Mouse (Mus musculus) heart, adult 2 months (tissue): ENCODE results near the gene Ak5. TPM values are rescaled to one million over a fixed set of nuclear protein-coding genes. Genes with fewer than 3 reads are reported as not detected.

ENCODE experiments used
- DNase-seq, 2 experiments: peaks; one replicate each; pipeline ENCODE4 v3.0.0; 2021
- H3K27ac ChIP-seq: fragments of 200-600 bp; 2 replicates; pipeline ENCODE4 v1.8.1; 2022
- H3K27me3 ChIP-seq: fragments of 200-500 bp; 2 replicates; pipeline ENCODE4 v1.6.1; 2012; ENCODE audit warnings: mild to moderate bottlenecking, low read length, inconsistent platforms, mixed read lengths; ENCODE audit not compliant: control insufficient read depth, insufficient read depth
- H3K36me3 ChIP-seq: fragments of 200-500 bp; 2 replicates; pipeline ENCODE4 v1.6.1; 2012; ENCODE audit warnings: low read length, inconsistent platforms; ENCODE audit not compliant: control insufficient read depth, insufficient read depth
- H3K4me1 ChIP-seq: fragments of 200-500 bp; 2 replicates; pipeline ENCODE4 v1.6.1; 2011; ENCODE audit warnings: low read length; ENCODE audit not compliant: control insufficient read depth, insufficient read depth
- H3K4me3 ChIP-seq: fragments of 200-600 bp; 2 replicates; pipeline ENCODE4 v1.8.1; 2022
- H3K79me2 ChIP-seq: fragments of 200-500 bp; replicated peaks from 2 replicates; pipeline ENCODE4 v1.6.1; 2012; ENCODE audit warnings: mild to moderate bottlenecking, inconsistent platforms, low read length, moderate library complexity, mixed read lengths; ENCODE audit not compliant: control insufficient read depth, insufficient read depth
- H3K9ac ChIP-seq: fragments of 200-500 bp; 2 replicates; pipeline ENCODE4 v1.6.1; 2012; ENCODE audit warnings: low read depth, mild to moderate bottlenecking, control low read depth, inconsistent platforms, low read length, mixed read lengths
- CTCF ChIP-seq: fragments of 200-600 bp; IDR thresholded peaks from 2 replicates; pipeline ENCODE4 v1.8.1; 2022; ENCODE audit warnings: antibody characterized with exemption, mild to moderate bottlenecking, moderate library complexity
- EP300 ChIP-seq: fragments of 200-500 bp; IDR thresholded peaks from 2 replicates; pipeline ENCODE4 v1.6.1; 2011; ENCODE audit warnings: low read depth, low read length, control low read depth; ENCODE audit not compliant: insufficient read depth
- POLR2A ChIP-seq: fragments of 200-500 bp; IDR thresholded peaks from 2 replicates; pipeline ENCODE4 v1.6.1; 2011; ENCODE audit warnings: mild to moderate bottlenecking, low read depth, low read length, control low read depth; ENCODE audit not compliant: insufficient read depth
- WGBS: fragments of 180-500 bp; shearing (Covaris S2); methylation state at CpG from one replicate; pipeline ENCODE4 v1.1.7; 2018; 5-methylcytosine and 5-hydroxymethylcytosine counted together
- intact Hi-C: fragments of 180-260 bp; cut with DNase I; formaldehyde crosslinking; loops from one replicate; pipeline ENCODE4 v1.15.1; 2025
- long read RNA-seq: library from polyadenylated mRNA; stranded (forward); transcript quantifications from one replicate; pipeline ENCODE4 v2.0.0, GENCODE M21; 2021
- polyA plus RNA-seq: library from polyadenylated mRNA; depleted of rRNA; stranded (reverse); fragments of >200 nt; gene quantifications from 2 replicates; pipeline ENCODE4 v1.2.3, GENCODE M21; 2012; rRNA removed
- total RNA-seq, 2 experiments: library from RNA; stranded (reverse); gene quantifications; 2 replicates each; pipeline ENCODE4 v1.2.3; 2021

Gene Ak5
- total RNA-seq: not detected
- polyA plus RNA-seq: 0.06 and 0.45 TPM in 2 replicates
- long read RNA-seq: 0 reads

DNA sequence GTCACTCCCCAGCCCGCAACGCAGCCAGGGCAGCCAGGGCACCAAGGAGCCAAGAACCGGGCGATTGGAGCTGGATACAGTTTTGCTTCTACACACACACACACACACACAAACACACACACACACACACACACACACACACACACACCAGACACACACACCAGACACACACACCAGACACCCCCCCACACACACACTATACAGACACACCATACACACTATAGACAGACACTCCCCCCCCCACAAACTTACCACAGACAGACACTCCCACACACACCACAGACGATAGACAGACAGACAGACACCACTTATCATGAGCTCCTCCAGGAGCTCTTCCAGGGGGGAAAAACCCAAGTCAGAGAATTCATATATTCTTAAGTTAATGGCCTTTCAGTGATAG is at the start of gene Ak5:
Ak5 (minus strand) TSS at position 122 of the 400 bp plus-strand sequence.
- Histone ChIP-seq H3K9ac (no peak within 1 kb of the TSS), H3K4me3 (no peak within 1 kb of the TSS), H3K27ac (no peak within 1 kb of the TSS), H3K36me3 (no peaks in the 10 kb centered on the region), H3K4me1 (no peaks in the 10 kb centered on the region), H3K27me3 (peaks cover 6% of the 10 kb centered on the region), H3K79me2 (no peaks in the 10 kb centered on the region)
- WGBS: 5% methylated on average over 2 of the region's 5 CpGs
- DNase-seq: no peak
- no peak for TF ChIP-seq POLR2A
- TF ChIP-seq CTCF: no peak
- TF ChIP-seq EP300: no peak
- intact Hi-C loops: no loop called here

DNA sequence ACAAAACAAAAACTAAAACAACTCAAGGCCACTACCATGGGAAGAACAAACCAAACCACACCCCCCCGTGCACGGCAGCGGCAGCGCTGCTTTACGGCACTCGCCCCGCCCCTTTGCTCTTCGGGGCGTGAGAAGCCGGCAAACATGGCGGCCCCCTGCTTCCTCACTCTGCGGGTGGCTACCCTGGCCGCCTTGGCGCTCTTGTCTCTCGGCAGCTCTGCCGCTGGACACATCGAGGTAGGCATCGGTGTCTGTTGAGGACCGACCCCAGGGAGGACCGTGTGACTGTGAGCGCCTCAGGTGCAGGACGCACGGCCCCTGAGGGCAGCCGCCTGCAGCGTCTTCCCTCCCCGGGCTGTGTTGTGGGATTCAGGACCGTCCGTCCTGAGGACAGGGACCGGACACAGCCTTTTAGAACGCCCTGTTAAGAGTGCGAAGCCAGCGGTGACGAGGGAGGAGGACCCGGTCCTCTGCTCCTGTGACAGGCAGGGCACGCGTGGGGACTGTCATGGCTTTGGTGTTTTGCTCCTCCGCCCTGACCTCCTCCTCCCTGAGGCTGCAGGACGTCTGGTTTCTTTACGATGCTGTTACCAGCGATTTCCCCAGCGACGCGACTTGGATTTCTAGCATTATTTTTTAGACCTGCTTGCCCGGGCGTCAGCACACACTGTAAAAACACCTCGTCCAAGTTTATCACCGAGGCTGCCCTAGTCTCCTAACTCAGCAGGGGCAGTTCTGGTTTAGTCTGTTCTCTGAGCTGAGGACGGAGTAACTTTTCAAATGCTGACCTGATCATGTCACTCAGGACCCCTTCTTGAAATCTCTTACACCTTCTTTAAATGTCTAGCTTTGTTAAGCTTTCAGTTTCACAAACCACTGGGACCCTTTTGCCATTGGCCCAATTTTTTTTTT is 46.1 kb upstream of the Ak5 start, which contains the start of gene Pigk:
Pigk (plus strand) TSS at position 110 of the 912 bp plus-strand sequence.
- Histone ChIP-seq H3K4me3 (peak within 1 kb of the TSS; percentile 80), H3K36me3 (peaks cover 3% of the 10 kb centered on the region; the same call in 1 of the 2 replicates), H3K79me2 (no peaks in the 10 kb centered on the region; the same call in none of the 2 replicates), H3K27me3 (no peaks in the 10 kb centered on the region), H3K27ac (peak within 1 kb of the TSS; percentile 54), H3K4me1 (no peaks in the 10 kb centered on the region; the same call in 1 of the 2 replicates), H3K9ac (peak within 1 kb of the TSS; percentile 93)
- peak; percentile 92 to 98 for DNase-seq
- intact Hi-C loops: loop anchor here (5.0 to 10.0 kb wide), 2 partner anchors 317 to 369 kb away; partner anchors contain the start of genes Miga1, Usp33 and Zzz3
- under 1% methylated on average over 48 of the region's 48 CpGs for WGBS
- no peak for TF ChIP-seq CTCF
- peak; percentile 60; the same call in 1 of the 2 replicates for TF ChIP-seq POLR2A
- no peak for TF ChIP-seq EP300

DNA sequence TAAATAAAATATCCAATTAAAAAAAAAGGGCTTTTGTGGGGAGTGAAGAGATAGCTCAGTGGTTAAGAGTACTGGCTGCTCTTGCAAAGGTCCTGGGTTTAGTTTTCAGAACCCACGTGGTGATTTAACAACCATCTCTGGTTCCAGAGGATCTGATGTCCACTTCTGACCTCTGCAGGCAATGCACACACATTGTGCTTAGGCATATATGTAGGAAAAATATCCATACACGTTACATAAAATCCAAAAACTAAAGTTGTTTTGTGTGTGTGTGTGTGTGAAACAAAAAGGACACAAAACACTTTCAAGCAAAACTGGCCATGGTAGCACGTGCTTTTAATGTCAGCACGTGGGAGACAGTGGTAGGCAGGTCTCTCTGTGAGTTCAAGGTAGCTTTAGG is 44.8 kb upstream of the Ak5 start:
- H3K9ac ChIP-seq: no peak overlapping the region
- TF ChIP-seq POLR2A (no peak), EP300 (no peak), CTCF (no peak)
- no peak overlapping the region for H3K4me3 ChIP-seq
- H3K4me1 ChIP-seq: no peaks in the 10 kb centered on the region; the same call in 1 of the 2 replicates
- H3K27me3 ChIP-seq: no peaks in the 10 kb centered on the region
- H3K27ac ChIP-seq: no peak overlapping the region
- no peaks in the 10 kb centered on the region; the same call in 1 of the 2 replicates for H3K79me2 ChIP-seq
- H3K36me3 ChIP-seq: peaks cover 3% of the 10 kb centered on the region; the same call in 1 of the 2 replicates
- intact Hi-C loops: loop anchor here (5.0 to 10.0 kb wide), 2 partner anchors 316 to 368 kb away; partner anchors contain the start of genes Miga1, Usp33 and Zzz3
- DNase-seq: no peak
- 61% methylated on average over 4 of the region's 4 CpGs for WGBS

DNA sequence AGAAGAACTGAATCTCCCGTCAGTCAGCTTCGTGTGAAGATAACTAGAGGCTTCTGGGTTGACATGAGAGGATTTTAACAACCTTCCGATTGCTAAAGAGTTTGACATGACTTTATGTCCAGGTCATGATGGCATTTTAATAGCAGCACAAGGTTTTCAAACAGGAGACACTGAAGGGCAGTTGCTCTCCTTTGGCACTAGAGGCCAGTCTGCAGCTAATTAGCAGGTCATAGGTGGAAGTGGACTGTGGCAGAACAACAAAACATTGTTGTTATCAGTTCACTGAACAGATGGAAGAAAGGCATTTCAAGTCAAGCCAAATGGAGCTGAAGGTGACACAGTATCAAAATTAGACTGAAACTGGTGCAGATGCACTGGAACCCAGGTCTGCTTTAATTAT is 41.8 kb upstream of the Ak5 start:
- Histone ChIP-seq H3K9ac (no peak overlapping the region), H3K4me1 (no peaks in the 10 kb centered on the region; the same call in 1 of the 2 replicates), H3K27me3 (no peaks in the 10 kb centered on the region), H3K27ac (no peak overlapping the region), H3K36me3 (peaks cover 3% of the 10 kb centered on the region; the same call in 1 of the 2 replicates), H3K4me3 (no peak overlapping the region), H3K79me2 (no peaks in the 10 kb centered on the region; the same call in 1 of the 2 replicates)
- TF ChIP-seq POLR2A: no peak
- TF ChIP-seq CTCF: peak; percentile 60
- no peak for TF ChIP-seq EP300
- no peak for DNase-seq
- WGBS: 70% methylated on average over 3 of the region's 3 CpGs
- intact Hi-C loops: loop anchor here (5.0 to 10.0 kb wide), 2 partner anchors 313 to 365 kb away; partner anchors contain the start of genes Miga1, Usp33 and Zzz3

DNA sequence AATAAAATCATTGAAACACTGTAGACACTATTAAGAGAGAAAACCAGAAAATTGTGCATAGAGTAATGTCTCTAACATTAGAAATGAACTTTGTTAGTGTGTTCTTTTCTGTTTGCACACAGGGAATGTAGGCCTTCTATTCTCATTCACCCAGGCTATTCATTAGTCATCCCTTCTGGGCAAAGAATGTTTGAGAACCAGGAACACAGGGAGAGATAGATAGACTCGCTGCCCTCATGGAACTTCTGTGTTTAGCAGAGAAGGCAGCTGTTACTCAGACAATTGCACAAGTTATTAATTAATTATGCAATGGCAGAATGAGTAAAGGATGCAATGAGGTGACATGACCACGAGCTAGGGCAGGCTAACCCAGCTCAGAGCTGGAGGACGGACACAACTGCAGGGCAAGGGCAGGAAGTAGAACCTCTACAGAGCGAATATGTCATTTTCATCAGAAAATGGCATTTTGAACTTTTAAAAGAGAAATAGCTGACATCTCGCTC is 39.2 kb upstream of the Ak5 start:
- intact Hi-C loops: no loop called here
- DNase-seq: no peak
- 79% methylated on average over 5 of the region's 5 CpGs for WGBS
- H3K9ac ChIP-seq: no peak overlapping the region
- TF ChIP-seq EP300 (no peak), CTCF (no peak), POLR2A (no peak)
- H3K27me3 ChIP-seq: no peaks in the 10 kb centered on the region
- H3K36me3 ChIP-seq: no peaks in the 10 kb centered on the region
- H3K27ac ChIP-seq: no peak overlapping the region
- no peak overlapping the region for H3K4me3 ChIP-seq
- no peaks in the 10 kb centered on the region for H3K4me1 ChIP-seq
- H3K79me2 ChIP-seq: no peaks in the 10 kb centered on the region
